Mouse (Mus musculus) lung, embryonic 16.5 days (tissue): Measurements from ENCODE around the gene Fgf12. TPM values are rescaled to one million over a fixed set of nuclear protein-coding genes. Genes with fewer than 3 reads are reported as not detected.

Source experiments
- ATAC-seq: fragments of 200-750 bp; cut with Nextera tagmentation; 2 replicates; pipeline ENCODE4 v1.8.0; 2017; ENCODE audit warnings: low read depth, mild to moderate bottlenecking, moderate library complexity
- H3K27ac ChIP-seq: fragments of 300-500 bp; sonication (generic); 2 replicates; pipeline ENCODE4 v1.5.1; 2014; ENCODE audit warnings: mild to moderate bottlenecking, control low read depth, low read length
- H3K27me3 ChIP-seq: fragments of 300-500 bp; sonication (generic); 2 replicates; pipeline ENCODE4 v1.6.1; 2014; ENCODE audit warnings: low read depth, low read length, mixed read lengths; ENCODE audit not compliant: control insufficient read depth, insufficient read depth
- H3K36me3 ChIP-seq: fragments of 300-500 bp; sonication (generic); 2 replicates; pipeline ENCODE4 v1.6.1; 2014; ENCODE audit warnings: low read length; ENCODE audit not compliant: control insufficient read depth, insufficient read depth
- H3K4me1 ChIP-seq: fragments of 300-500 bp; sonication (generic); replicated peaks from 2 replicates; pipeline ENCODE4 v1.6.1; 2014; ENCODE audit warnings: low read length, mixed read lengths; ENCODE audit not compliant: control insufficient read depth, insufficient read depth
- H3K4me2 ChIP-seq: fragments of 300-500 bp; sonication (generic); 2 replicates; pipeline ENCODE4 v1.6.1; 2014; ENCODE audit warnings: low read depth, low read length, control low read depth
- H3K4me3 ChIP-seq: fragments of 300-500 bp; sonication (generic); 2 replicates; pipeline ENCODE4 v1.5.1; 2014; ENCODE audit warnings: mild to moderate bottlenecking, low read length, control low read depth
- H3K9ac ChIP-seq: fragments of 300-500 bp; sonication (generic); 2 replicates; pipeline ENCODE4 v1.6.1; 2014; ENCODE audit warnings: low read length, control low read depth
- H3K9me3 ChIP-seq: fragments of 300-500 bp; sonication (generic); 2 replicates; pipeline ENCODE4 v1.6.1; 2016; ENCODE audit warnings: low read length; ENCODE audit not compliant: control insufficient read depth
- WGBS: fragments of 180-500 bp; shearing (Covaris S2); extraction: QIAGEN DNeasy Blood & Tissue Kit; methylation state at CpG from one replicate; pipeline ENCODE4 v1.1.7; 2014; 5-methylcytosine and 5-hydroxymethylcytosine counted together
- polyA plus RNA-seq: library from polyadenylated mRNA; unstranded; fragments of >200 nt; fragmentation: Nextera tagmentation; extraction: Ambion mirVana; gene quantifications from 2 replicates; pipeline ENCODE4 v1.2.1, GENCODE M21; 2015

The Fgf12 gene
- polyA plus RNA-seq, 1 experiment from 2014 or later: 2.9 TPM

GRCm38 (mm10) chr16:28447114-28447455 lies 305.8 kb downstream of the Fgf12 start:
- Histone ChIP-seq H3K9me3 (no peaks in the 10 kb centered on the region), H3K4me1 (peaks cover 4% of the 10 kb centered on the region; the same call in 1 of the 2 replicates), H3K27me3 (peaks cover 38% of the 10 kb centered on the region), H3K36me3 (no peaks in the 10 kb centered on the region), H3K4me2 (peak overlapping the region; percentile 100), H3K4me3 (peak overlapping the region; percentile 69), H3K27ac (no peak overlapping the region), H3K9ac (peak overlapping the region; percentile 65)
- peak; percentile 32; the same call in 1 of the 2 replicates for ATAC-seq
- WGBS: 9% methylated on average over 4 of the region's 6 CpGs

- H3K27ac ChIP-seq: no peak overlapping the region
- peak overlapping the region; percentile 69 for H3K4me3 ChIP-seq
- peak overlapping the region; percentile 100 for H3K4me2 ChIP-seq
- peak; percentile 73 for ATAC-seq
- H3K36me3 ChIP-seq: no peaks in the 10 kb centered on the region
- under 1% methylated on average over 43 of the region's 82 CpGs for WGBS
- peak overlapping the region; percentile 65 for H3K9ac ChIP-seq
- peaks cover 38% of the 10 kb centered on the region for H3K27me3 ChIP-seq
- H3K9me3 ChIP-seq: no peaks in the 10 kb centered on the region
- peaks cover 4% of the 10 kb centered on the region; the same call in 1 of the 2 replicates for H3K4me1 ChIP-seq
These were observed 306.3 kb downstream of the Fgf12 start for GRCm38 (mm10) chr16:28446334-28447113.

GRCm38 (mm10) chr16:28445800-28446333 lies 307.0 kb downstream of the Fgf12 start:
- H3K4me1 ChIP-seq: peaks cover 4% of the 10 kb centered on the region; the same call in 1 of the 2 replicates
- H3K27me3 ChIP-seq: peaks cover 38% of the 10 kb centered on the region
- H3K4me3 ChIP-seq: peak overlapping the region; percentile 69
- H3K27ac ChIP-seq: no peak overlapping the region
- under 1% methylated on average over 42 of the region's 42 CpGs for WGBS
- H3K36me3 ChIP-seq: no peaks in the 10 kb centered on the region
- peak overlapping the region; percentile 100 for H3K4me2 ChIP-seq
- ATAC-seq: peak; percentile 48; the same call in 1 of the 2 replicates
- H3K9ac ChIP-seq: peak overlapping the region; percentile 65
- H3K9me3 ChIP-seq: no peaks in the 10 kb centered on the region

GRCm38 (mm10) chr16:28444993-28445799 lies 307.7 kb downstream of the Fgf12 start:
- WGBS: under 1% methylated on average over 51 of the region's 51 CpGs
- H3K36me3 ChIP-seq: no peaks in the 10 kb centered on the region
- H3K27me3 ChIP-seq: peaks cover 38% of the 10 kb centered on the region
- peak; percentile 64 for ATAC-seq
- H3K9me3 ChIP-seq: no peaks in the 10 kb centered on the region
- H3K4me3 ChIP-seq: peak overlapping the region; percentile 69
- peak overlapping the region; percentile 8; the same call in 1 of the 2 replicates for H3K9ac ChIP-seq
- peak overlapping the region; percentile 100 for H3K4me2 ChIP-seq
- H3K4me1 ChIP-seq: peaks cover 4% of the 10 kb centered on the region; the same call in 1 of the 2 replicates
- no peak overlapping the region for H3K27ac ChIP-seq

GRCm38 (mm10) chr16:28421617-28422016 lies 331.3 kb downstream of the Fgf12 start:
- H3K4me3 ChIP-seq: no peak overlapping the region
- no peaks in the 10 kb centered on the region for H3K9me3 ChIP-seq
- no peak overlapping the region for H3K4me2 ChIP-seq
- WGBS: 84% methylated on average over 1 of the region's 1 CpGs
- H3K27me3 ChIP-seq: no peaks in the 10 kb centered on the region
- H3K9ac ChIP-seq: no peak overlapping the region
- no peak for ATAC-seq
- no peaks in the 10 kb centered on the region for H3K36me3 ChIP-seq
- no peak overlapping the region for H3K27ac ChIP-seq
- H3K4me1 ChIP-seq: no peaks in the 10 kb centered on the region; the same call in 1 of the 2 replicates

GRCm38 (mm10) chr16:28419693-28420299 lies 333.1 kb downstream of the Fgf12 start:
- Histone ChIP-seq H3K4me3 (no peak overlapping the region), H3K9me3 (no peaks in the 10 kb centered on the region), H3K9ac (no peak overlapping the region), H3K27me3 (no peaks in the 10 kb centered on the region), H3K27ac (peak overlapping the region; percentile 22; the same call in 1 of the 2 replicates), H3K4me2 (no peak overlapping the region), H3K36me3 (no peaks in the 10 kb centered on the region), H3K4me1 (no peaks in the 10 kb centered on the region; the same call in 1 of the 2 replicates)
- peak; percentile 94 for ATAC-seq
- 43% methylated on average over 3 of the region's 3 CpGs for WGBS

GRCm38 (mm10) chr16:28411210-28411817 lies 341.6 kb downstream of the Fgf12 start:
- WGBS: 62% methylated on average over 5 of the region's 5 CpGs
- no peaks in the 10 kb centered on the region for H3K9me3 ChIP-seq
- H3K27ac ChIP-seq: no peak overlapping the region
- H3K4me1 ChIP-seq: no peaks in the 10 kb centered on the region
- no peaks in the 10 kb centered on the region for H3K36me3 ChIP-seq
- no peaks in the 10 kb centered on the region for H3K27me3 ChIP-seq
- H3K4me2 ChIP-seq: no peak overlapping the region
- no peak overlapping the region for H3K9ac ChIP-seq
- H3K4me3 ChIP-seq: no peak overlapping the region
- ATAC-seq: no peak

GRCm38 (mm10) chr16:28408294-28408693 lies 344.6 kb downstream of the Fgf12 start:
- 41% methylated on average over 7 of the region's 7 CpGs for WGBS
- ATAC-seq: peak; percentile 28; the same call in 1 of the 2 replicates
- H3K4me2 ChIP-seq: no peak overlapping the region
- H3K27ac ChIP-seq: no peak overlapping the region
- no peak overlapping the region for H3K4me3 ChIP-seq
- no peak overlapping the region for H3K9ac ChIP-seq
- no peaks in the 10 kb centered on the region for H3K27me3 ChIP-seq
- no peaks in the 10 kb centered on the region for H3K4me1 ChIP-seq
- H3K36me3 ChIP-seq: no peaks in the 10 kb centered on the region
- no peaks in the 10 kb centered on the region for H3K9me3 ChIP-seq
